Mouse (Mus musculus) cerebellum, adult (tissue): ENCODE data around the gene Rrm2.
"Not testable (repeated sequence)": the region's sequence is repeated elsewhere in the genome, so short reads cannot be mapped to it uniquely, and the experiment has no call there.

Source experiments
- ATAC-seq: cut with Nextera tagmentation; 2 replicates; pipeline ENCODE4 v1.9.2; 2017; ENCODE audit warnings: mild to moderate bottlenecking, moderate library complexity, mixed read lengths; ENCODE audit not compliant: insufficient number of reproducible peaks, low FRiP score, low TSS enrichment

Rrm2 gene

GRCm38 (mm10) chr12:24707954-24708823 is at the start of gene Rrm2:
Rrm2 (plus strand) TSS chr12:24708241.
- ATAC-seq: peak; percentile 72

DNA sequence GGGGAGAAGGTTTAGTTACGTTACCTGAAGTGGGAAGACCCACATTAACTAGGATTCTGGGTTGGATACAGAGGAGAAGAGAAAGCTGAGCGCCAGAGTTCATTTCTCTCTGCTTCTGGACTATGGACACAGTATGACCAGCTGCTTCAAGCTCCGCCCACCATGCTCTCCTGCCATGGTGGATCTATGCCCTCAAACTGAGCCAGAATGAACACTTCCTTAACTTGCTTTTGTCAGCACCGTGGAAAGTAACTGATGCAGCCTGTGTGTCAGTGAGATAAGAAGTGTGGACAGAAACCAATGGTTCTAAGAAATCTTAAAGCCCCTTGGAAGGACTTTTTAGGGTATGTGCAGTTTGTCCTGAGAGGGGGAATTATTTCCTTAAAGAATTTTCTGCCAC is 49.0 kb upstream of the Rrm2 start:
- ATAC-seq: no peak

DNA sequence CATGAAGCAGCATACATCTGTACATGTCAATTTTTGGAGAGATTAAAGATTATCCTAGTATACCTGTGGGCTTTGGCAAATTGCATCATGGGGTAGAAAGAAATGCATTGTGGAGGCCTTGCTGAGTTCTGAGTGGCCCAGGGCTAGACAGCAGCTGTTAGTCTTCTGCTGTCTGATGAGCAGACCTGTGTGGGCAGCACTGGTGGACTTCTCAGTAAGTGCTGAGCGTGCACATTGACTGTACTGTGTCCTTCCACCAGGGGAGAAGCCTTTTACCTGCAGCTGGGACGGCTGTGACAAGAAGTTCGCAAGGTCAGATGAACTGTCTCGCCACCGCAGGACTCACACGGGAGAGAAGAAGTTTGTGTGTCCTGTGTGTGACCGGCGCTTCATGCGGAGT is 48.1 kb upstream of the Rrm2 start:
- ATAC-seq: no peak

GRCm38 (mm10) chr12:24661100-24661499 is 46.9 kb upstream of the Rrm2 start:
- ATAC-seq: no peak

- ATAC-seq: no peak
These were observed 45.9 kb upstream of the Rrm2 start for GRCm38 (mm10) chr12:24662131-24662530.

- no peak for ATAC-seq
These were observed 27.9 kb upstream of the Rrm2 start for GRCm38 (mm10) chr12:24680096-24680491.

DNA sequence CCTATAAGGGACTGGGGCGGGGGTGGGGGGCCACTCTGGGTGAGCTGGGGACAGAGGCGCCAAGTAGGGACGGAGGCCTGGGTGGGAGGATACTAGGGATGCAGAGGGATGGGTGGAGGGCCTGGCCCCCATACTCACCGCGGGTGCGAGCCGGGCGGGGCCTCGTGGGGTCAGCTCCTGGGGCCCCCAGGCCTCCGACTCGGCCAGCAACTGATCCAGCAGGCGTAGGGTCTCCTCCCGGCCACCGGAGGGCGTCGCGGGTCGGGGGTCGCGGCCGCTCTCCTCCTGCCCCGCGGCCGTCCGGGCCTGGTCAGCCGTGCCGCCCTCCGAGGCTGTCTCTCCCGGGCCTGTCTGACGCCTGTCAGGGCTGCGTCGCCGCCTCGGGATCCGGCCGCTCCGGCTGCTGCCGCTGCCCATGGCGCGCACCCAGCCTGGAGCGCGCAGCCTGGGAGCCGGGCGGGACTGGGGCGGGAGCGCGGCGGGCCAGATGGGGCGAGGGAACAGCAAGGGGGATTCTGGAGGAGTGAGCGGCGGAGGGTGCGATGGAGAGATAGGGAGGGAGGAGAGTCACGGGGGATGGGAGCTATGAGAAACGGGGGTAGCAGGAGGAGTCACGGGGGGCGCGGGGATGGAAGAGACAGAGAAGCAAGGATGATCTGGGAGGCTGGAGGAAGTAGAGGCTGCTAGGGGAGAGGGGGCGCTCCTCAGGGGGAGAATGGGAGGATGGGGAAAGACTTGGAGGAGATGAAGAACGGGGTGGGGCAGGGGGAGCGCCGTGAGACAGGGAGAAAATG is 27.4 kb upstream of the Rrm2 start:
- ATAC-seq: 0 out of 2 replicates have a peak, but pooled peaks have one; percentile 38

GRCm38 (mm10) chr12:24681286-24682023 is 26.6 kb upstream of the Rrm2 start, which contains the start of gene Cys1:
Cys1 (minus strand) TSS chr12:24681813.
- no peak for ATAC-seq

- no peak for ATAC-seq
These were observed 25.5 kb upstream of the Rrm2 start for GRCm38 (mm10) chr12:24682563-24682962.

- ATAC-seq: no peak
These were observed 24.6 kb upstream of the Rrm2 start for GRCm38 (mm10) chr12:24683461-24683860.

- ATAC-seq: no peak
These were observed 21.9 kb upstream of the Rrm2 start for GRCm38 (mm10) chr12:24686038-24686695.

- ATAC-seq: no peak
These were observed 21.2 kb upstream of the Rrm2 start for GRCm38 (mm10) chr12:24686696-24687346.

GRCm38 (mm10) chr12:24690351-24690750 is 17.7 kb upstream of the Rrm2 start:
- ATAC-seq: no peak

GRCm38 (mm10) chr12:24696500-24697483 is 11.2 kb upstream of the Rrm2 start:
- peak; percentile 83 for ATAC-seq

- no peak for ATAC-seq
These were observed 10.4 kb upstream of the Rrm2 start for GRCm38 (mm10) chr12:24697484-24698204.

- ATAC-seq: 0 out of 2 replicates have a peak, but pooled peaks have one; percentile 36
These were observed 9.5 kb upstream of the Rrm2 start for GRCm38 (mm10) chr12:24698514-24698913.

GRCm38 (mm10) chr12:24699578-24699977 is 8.5 kb upstream of the Rrm2 start:
- ATAC-seq: no peak

DNA sequence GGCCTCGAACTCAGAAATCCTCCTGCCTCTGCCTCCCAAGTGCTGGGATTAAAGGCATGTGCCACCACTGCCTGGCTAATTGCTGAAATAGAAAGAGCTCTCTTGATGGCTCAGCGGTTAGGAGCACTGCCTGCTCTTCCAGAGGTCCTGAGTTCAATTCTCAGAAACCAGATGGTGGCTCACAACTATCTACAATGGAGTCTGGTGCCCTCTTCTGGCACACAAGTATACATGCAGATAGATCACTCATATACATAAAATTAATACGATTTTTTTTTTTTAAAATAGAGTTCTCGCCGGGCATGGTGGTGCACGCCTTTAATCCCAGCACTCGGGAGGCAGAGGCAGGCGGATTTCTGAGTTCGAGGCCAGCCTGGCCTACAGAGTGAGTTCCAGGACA is 6.4 kb upstream of the Rrm2 start:
- ATAC-seq: not testable (repeated sequence)
